Mouse (Mus musculus) liver, adult 2 months (tissue): ENCODE data around the gene Myo16. TPM values are rescaled to one million over a fixed set of nuclear protein-coding genes. Genes with fewer than 3 reads are reported as not detected.

Experiments used
- DNase-seq: peaks from one replicate; pipeline ENCODE4 v3.0.0-alpha.2; 2011; ENCODE audit warnings: low read depth, low spot score; ENCODE audit errors: extremely low read depth
- H3K27ac ChIP-seq: fragments of 200-500 bp; replicated peaks from 2 replicates; pipeline ENCODE4 v1.5.1; 2012; ENCODE audit warnings: low read depth, mild to moderate bottlenecking, control low read depth, inconsistent platforms, low read length; ENCODE audit not compliant: insufficient read depth
- H3K27me3 ChIP-seq: fragments of 200-500 bp; 2 replicates; pipeline ENCODE4 v1.6.1; 2012; ENCODE audit warnings: mild to moderate bottlenecking, moderate library complexity, low read length, inconsistent platforms; ENCODE audit not compliant: control insufficient read depth, insufficient read depth
- H3K36me3 ChIP-seq: fragments of 200-500 bp; 2 replicates; pipeline ENCODE4 v1.6.1; 2012; ENCODE audit warnings: low read length, inconsistent platforms; ENCODE audit not compliant: control insufficient read depth, insufficient read depth
- H3K4me1 ChIP-seq: fragments of 200-500 bp; 2 replicates; pipeline ENCODE4 v1.6.1; 2011; ENCODE audit warnings: low read length; ENCODE audit not compliant: control insufficient read depth, insufficient read depth
- H3K4me3 ChIP-seq: fragments of 200-500 bp; 2 replicates; pipeline ENCODE4 v1.5.1; 2011; ENCODE audit warnings: low read depth, mild to moderate bottlenecking, control low read depth, low read length, moderate library complexity; ENCODE audit not compliant: insufficient read depth
- H3K79me2 ChIP-seq: fragments of 200-500 bp; 2 replicates; pipeline ENCODE4 v1.6.1; 2012; ENCODE audit warnings: inconsistent platforms, mild to moderate bottlenecking, low read length, moderate library complexity; ENCODE audit not compliant: control insufficient read depth, insufficient read depth
- H3K9ac ChIP-seq: fragments of 200-500 bp; 2 replicates; pipeline ENCODE4 v1.6.1; 2012; ENCODE audit warnings: low read depth, mild to moderate bottlenecking, control low read depth, inconsistent platforms, low read length
- CTCF ChIP-seq: fragments of 200-500 bp; IDR thresholded peaks from 2 replicates; pipeline ENCODE4 v1.5.1; 2011; ENCODE audit warnings: low read depth, low read length, control low read depth
- POLR2A ChIP-seq: fragments of 200-500 bp; IDR thresholded peaks from 2 replicates; pipeline ENCODE4 v1.6.1; 2011; ENCODE audit warnings: low read length, control low read depth; ENCODE audit not compliant: insufficient read depth; ENCODE audit errors: extremely low read depth
- WGBS: fragments of 180-500 bp; shearing (Covaris S2); methylation state at CpG from one replicate; pipeline ENCODE4 v1.1.7; 2018; 5-methylcytosine and 5-hydroxymethylcytosine counted together
- polyA plus RNA-seq: library from polyadenylated mRNA; depleted of rRNA; stranded (reverse); fragments of >200 nt; gene quantifications from 2 replicates; pipeline ENCODE4 v1.2.3, GENCODE M21; 2012
- total RNA-seq: library from RNA; depleted of rRNA; stranded (reverse); fragments of >200 nt; gene quantifications from 2 replicates; pipeline ENCODE4 v1.2.3, GENCODE M21; 2014

Myo16 gene
- total and polyA plus RNA-seq, 2 experiments: not detected

DNA sequence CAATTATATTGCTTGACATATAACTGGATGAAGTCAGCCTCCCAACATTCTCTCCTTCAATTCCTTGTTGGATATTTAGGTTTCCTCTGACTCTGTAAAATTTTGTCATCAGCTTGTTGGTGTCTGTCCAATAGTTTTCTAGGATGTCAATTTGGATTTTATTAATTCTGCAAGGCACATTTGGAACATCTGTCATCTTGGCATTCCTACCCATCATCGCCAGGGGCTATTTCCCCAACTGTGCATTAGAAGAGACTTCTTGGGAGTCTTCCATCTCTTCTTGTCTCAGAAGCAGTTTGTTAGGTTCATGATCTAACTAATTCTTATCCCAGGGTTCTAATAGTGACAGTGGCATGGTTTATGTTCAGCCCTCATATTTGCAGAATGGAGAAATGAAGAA is 196.7 kb downstream of the Myo16 start:
- TF ChIP-seq CTCF (no peak), POLR2A (no peak)
- 82% methylated on average over 1 of the region's 1 CpGs for WGBS
- no peaks in the 10 kb centered on the region for H3K79me2 ChIP-seq
- H3K4me1 ChIP-seq: no peaks in the 10 kb centered on the region
- no peaks in the 10 kb centered on the region for H3K36me3 ChIP-seq
- H3K27me3 ChIP-seq: no peaks in the 10 kb centered on the region
- no peak overlapping the region for H3K4me3 ChIP-seq
- no peak overlapping the region for H3K9ac ChIP-seq
- H3K27ac ChIP-seq: no peak overlapping the region
- DNase-seq: no peak

DNA sequence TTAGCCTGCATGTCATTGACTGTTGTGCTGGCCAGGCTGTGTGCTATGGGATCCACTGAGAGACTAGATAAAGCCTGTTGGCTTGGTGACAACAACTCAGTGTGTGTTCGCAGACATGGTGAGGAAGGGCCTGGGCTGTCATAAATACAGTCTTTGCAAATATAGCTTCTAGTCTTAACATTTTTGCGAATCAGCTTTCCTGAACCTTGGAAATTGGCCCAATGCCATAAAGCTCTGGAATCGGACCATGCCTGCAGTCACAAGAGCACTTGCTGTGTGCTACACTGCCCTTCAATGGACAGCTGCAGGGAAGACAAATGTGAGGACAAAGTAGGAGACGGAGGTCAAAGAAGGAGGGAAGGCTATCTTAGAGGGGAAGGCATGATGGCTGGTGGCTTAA is 205.0 kb downstream of the Myo16 start:
- H3K4me1 ChIP-seq: no peaks in the 10 kb centered on the region
- no peak overlapping the region for H3K27ac ChIP-seq
- no peaks in the 10 kb centered on the region for H3K79me2 ChIP-seq
- no peaks in the 10 kb centered on the region for H3K27me3 ChIP-seq
- no peak for DNase-seq
- no peaks in the 10 kb centered on the region for H3K36me3 ChIP-seq
- H3K9ac ChIP-seq: no peak overlapping the region
- 81% methylated on average over 4 of the region's 4 CpGs for WGBS
- H3K4me3 ChIP-seq: no peak overlapping the region
- TF ChIP-seq POLR2A (no peak), CTCF (no peak)

DNA sequence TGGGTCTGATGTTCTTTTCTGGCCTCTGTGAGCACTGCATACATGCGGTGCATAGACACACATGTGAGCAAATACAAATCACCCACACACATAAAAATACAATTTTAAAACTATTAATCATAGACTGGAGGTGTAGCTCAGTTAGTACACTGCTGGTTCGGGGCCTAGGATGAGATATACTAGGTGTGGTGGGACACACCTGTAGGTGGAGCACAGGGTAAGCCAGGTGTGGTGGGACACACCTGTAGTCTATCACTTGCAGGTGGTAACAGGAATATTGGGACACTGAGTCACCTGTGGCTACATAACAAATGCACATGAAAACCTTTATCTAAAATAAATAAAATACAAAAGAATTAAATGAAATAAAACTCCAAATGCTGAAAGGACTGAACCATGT is 209.2 kb downstream of the Myo16 start:
- Histone ChIP-seq H3K4me1 (no peaks in the 10 kb centered on the region), H3K27me3 (no peaks in the 10 kb centered on the region), H3K4me3 (no peak overlapping the region), H3K27ac (no peak overlapping the region), H3K9ac (no peak overlapping the region), H3K79me2 (no peaks in the 10 kb centered on the region), H3K36me3 (no peaks in the 10 kb centered on the region)
- TF ChIP-seq CTCF (no peak), POLR2A (no peak)
- no peak for DNase-seq
- WGBS: 85% methylated on average over 2 of the region's 2 CpGs

DNA sequence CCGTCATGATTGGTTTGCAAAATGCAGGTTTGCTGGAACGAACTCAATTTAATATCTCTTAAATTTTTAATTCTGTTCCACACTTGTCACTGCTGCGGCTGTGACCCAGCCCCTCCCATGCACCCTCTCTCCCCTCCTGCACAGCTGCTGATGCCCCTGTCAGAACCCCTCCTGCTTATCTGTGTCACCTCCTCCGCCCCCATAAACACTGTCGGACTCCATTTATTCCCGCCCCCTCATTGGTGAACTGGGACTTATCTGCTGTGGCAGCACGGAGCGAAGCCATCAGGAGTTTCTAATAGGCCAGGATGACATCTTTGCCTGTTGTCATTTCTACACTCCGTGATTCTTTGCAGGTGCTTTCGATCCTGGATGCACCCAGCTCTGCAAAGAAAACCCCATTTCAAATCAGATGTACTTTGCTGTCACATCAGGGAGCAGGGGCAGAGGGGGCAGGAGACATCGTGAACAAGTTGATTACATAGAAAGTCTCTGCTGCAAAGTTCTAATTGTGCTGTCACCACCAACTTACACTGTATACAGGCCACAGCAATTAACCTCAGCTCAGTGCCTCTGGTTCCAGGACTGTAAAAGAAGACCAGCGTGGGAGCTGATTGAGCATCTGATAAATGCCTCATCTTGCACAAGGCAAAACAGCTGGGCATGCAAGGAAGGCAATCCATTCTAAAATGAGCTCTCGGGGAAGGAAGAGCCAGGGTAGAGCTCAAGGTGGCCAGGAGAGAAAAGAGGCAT is 210.1 kb downstream of the Myo16 start:
- H3K4me1 ChIP-seq: no peaks in the 10 kb centered on the region
- no peaks in the 10 kb centered on the region for H3K27me3 ChIP-seq
- no peaks in the 10 kb centered on the region for H3K79me2 ChIP-seq
- no peak for DNase-seq
- 50% methylated on average over 13 of the region's 13 CpGs for WGBS
- H3K27ac ChIP-seq: no peak overlapping the region
- TF ChIP-seq POLR2A (no peak), CTCF (no peak)
- H3K36me3 ChIP-seq: no peaks in the 10 kb centered on the region
- H3K4me3 ChIP-seq: no peak overlapping the region
- H3K9ac ChIP-seq: no peak overlapping the region

DNA sequence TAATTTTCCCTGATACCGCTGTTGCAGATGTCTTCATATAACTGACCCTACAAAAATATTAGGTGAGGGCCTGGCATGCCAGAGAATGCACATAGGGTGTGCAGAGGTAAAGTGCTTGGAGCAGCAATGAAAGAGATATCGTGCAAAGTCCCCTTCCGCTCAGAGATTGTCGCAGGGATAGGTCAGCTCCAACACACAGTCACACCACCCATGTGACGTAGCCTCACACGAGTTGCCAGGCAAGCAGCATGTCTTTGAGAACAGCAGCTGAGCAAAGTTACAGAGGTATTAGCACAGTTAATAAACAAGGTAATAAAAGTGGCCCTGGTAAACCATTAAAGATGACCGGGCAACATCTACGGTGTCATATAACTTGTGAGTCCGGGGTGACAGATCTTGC is 212.4 kb downstream of the Myo16 start:
- no peak overlapping the region for H3K27ac ChIP-seq
- H3K36me3 ChIP-seq: no peaks in the 10 kb centered on the region
- H3K9ac ChIP-seq: no peak overlapping the region
- H3K27me3 ChIP-seq: no peaks in the 10 kb centered on the region
- no peaks in the 10 kb centered on the region for H3K79me2 ChIP-seq
- DNase-seq: no peak
- TF ChIP-seq CTCF (no peak), POLR2A (no peak)
- no peak overlapping the region for H3K4me3 ChIP-seq
- no peaks in the 10 kb centered on the region for H3K4me1 ChIP-seq
- 88% methylated on average over 9 of the region's 9 CpGs for WGBS

DNA sequence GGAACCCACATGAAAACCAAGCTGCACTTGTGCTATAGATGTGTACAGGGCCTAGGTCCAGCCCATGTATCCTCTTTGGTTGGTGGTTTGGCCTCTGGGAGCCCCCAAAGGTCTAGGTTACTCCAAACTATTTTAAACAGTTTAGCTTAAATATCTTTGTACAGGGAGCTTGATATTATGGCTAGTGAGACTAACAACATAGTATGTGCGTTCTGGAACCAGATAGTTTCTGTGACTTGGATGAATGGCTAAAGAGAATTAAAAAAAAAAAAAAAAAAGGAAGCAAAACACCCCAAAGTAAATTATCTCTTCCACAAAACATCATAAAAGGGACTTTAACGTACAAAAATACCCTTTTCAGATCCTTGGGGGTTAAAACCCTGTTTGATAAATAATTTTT is 218.9 kb downstream of the Myo16 start:
- no peak overlapping the region for H3K4me3 ChIP-seq
- no peak overlapping the region for H3K27ac ChIP-seq
- no peak for DNase-seq
- no peaks in the 10 kb centered on the region for H3K27me3 ChIP-seq
- 69% methylated on average over 2 of the region's 2 CpGs for WGBS
- TF ChIP-seq POLR2A (no peak), CTCF (no peak)
- H3K9ac ChIP-seq: no peak overlapping the region
- H3K4me1 ChIP-seq: no peaks in the 10 kb centered on the region
- H3K36me3 ChIP-seq: no peaks in the 10 kb centered on the region
- H3K79me2 ChIP-seq: no peaks in the 10 kb centered on the region
